Mouse (Mus musculus) layer of hippocampus, adult 2 months (tissue): Measurements from ENCODE around the gene Syp. TPM values are rescaled to one million over a fixed set of nuclear protein-coding genes. Genes with fewer than 3 reads are reported as not detected.

Experiments
- DNase-seq, 2 experiments: peaks; one replicate each; pipeline ENCODE4 v3.0.0; 2022; ENCODE audit warnings: low spot score in 2 of 2
- H3K27ac ChIP-seq: fragments of 200-600 bp; 2 replicates; pipeline ENCODE4 v1.8.1; 2022
- H3K4me3 ChIP-seq: fragments of 200-600 bp; 2 replicates; pipeline ENCODE4 v1.8.1; 2022; ENCODE audit warnings: mild to moderate bottlenecking
- CTCF ChIP-seq: fragments of 200-600 bp; conservative IDR thresholded peaks from 2 replicates; pipeline ENCODE4 v1.8.1; 2022; ENCODE audit warnings: antibody characterized with exemption, mild to moderate bottlenecking, moderate library complexity
- long read RNA-seq, 2 experiments: library from polyadenylated mRNA; stranded (forward); transcript quantifications; one replicate each; pipeline ENCODE4 v2.0.0; 2021; ENCODE audit warnings: borderline mapping rate in 2 of 2
- total RNA-seq, 2 experiments: library from RNA; stranded (reverse); gene quantifications; 2 replicates each; pipeline ENCODE4 v1.2.3; 2021

Gene Syp
- total RNA-seq: 1,000 to 10,000 TPM; 1,738 to 1,877 TPM
- long read RNA-seq, experiment 1, transcript Syp-201 (7 exons, 2,591 nt): major isoform, 647 of 975 reads
- long read RNA-seq, experiment 1, partial matches to known transcripts: 301 of 975 reads
- long read RNA-seq, experiment 1, other reads (novel, unspliced or antisense): 27 of 975 reads
- long read RNA-seq, experiment 2, transcript Syp-201 (7 exons, 2,591 nt): major isoform, 941 of 1,373 reads
- long read RNA-seq, experiment 2, partial matches to known transcripts: 400 of 1,373 reads
- long read RNA-seq, experiment 2, other reads (novel, unspliced or antisense): 32 of 1,373 reads

DNA sequence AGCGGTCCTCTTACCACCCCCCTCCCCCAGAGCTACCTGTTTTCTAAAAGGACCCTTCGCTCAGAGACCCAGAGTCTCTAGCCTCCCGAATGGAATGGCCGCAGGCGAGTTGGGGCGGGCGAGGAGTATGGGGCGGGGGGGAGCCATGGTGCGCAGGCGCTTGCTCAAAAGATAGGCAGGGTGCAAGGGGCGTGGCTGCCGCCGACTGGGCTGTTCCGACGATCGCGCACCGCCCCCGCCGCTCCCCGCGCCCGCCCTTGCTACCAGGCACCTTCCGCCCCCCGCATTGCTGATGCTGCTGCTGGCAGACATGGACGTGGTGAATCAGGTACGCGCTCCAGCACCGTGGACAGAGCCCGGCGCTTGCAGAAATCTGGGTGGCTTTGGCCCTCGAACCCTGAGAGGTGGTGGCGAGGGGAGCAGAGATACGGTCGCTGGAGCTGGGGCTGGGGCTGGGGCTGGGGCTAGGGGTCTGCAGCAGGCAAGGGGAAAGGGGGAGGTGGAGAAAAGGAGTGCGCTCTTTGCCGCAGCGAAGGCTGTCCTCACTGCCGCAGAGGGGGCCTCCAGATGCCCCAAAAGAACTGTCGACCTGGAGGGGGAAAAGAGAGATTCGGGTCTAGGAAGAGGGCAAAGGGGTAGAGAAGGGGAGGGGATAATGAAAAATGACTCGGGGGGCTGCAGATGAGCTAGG is at the start of gene Syp:
Gene Syp, plus strand, starts transcription at position 71 of the 691 bp plus-strand sequence.
- TF ChIP-seq CTCF: no peak
- H3K27ac ChIP-seq: peak within 1 kb of the TSS; percentile 90
- DNase-seq: peak; percentile 86 to 90
- peak within 1 kb of the TSS; percentile 58 for H3K4me3 ChIP-seq

DNA sequence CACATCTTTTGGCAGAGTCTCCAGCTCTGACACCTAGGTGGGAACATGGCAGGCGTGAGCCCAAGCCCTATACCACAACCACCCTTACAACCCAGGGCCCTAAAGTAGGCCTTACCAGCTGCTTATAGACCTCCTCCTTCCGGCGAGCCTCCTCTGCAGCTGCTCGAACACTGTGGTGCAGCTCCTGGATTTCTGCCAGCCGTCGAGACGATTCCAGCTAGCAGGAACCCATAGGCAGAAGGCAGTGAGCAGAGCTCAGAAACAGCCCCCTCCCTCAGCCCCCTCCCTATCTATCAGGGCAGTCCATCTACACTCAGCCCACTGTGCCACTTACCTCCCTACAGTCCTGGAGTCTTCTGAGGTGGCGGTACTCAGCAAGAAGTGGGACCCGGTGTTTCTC is 42.9 kb upstream of the Syp start:
- Histone ChIP-seq H3K4me3 (no peak overlapping the region), H3K27ac (no peak overlapping the region)
- no peak for TF ChIP-seq CTCF
- DNase-seq: no peak

DNA sequence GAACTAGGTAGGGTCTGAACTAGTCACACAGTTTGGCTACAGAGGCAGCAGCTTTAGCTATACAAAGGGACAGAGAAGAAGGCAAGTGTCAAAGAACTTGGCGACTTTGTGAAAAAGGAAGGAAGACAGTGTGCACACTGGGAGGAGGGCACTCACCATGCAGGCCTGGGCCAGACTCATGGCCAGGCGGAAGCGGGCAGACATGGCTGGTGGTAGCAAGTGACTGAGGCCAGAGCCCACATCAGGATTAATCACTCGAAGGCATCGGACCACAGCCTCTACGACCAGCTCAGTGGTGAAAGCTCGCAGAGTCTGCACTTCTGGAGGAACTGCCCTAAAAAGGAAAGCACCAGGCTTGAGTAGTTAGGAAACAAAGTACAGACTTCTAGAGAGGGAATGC is 34.3 kb upstream of the Syp start:
- Histone ChIP-seq H3K4me3 (peak overlapping the region; percentile 65; the same call in 1 of the 2 replicates), H3K27ac (no peak overlapping the region)
- DNase-seq: no peak
- no peak for TF ChIP-seq CTCF

DNA sequence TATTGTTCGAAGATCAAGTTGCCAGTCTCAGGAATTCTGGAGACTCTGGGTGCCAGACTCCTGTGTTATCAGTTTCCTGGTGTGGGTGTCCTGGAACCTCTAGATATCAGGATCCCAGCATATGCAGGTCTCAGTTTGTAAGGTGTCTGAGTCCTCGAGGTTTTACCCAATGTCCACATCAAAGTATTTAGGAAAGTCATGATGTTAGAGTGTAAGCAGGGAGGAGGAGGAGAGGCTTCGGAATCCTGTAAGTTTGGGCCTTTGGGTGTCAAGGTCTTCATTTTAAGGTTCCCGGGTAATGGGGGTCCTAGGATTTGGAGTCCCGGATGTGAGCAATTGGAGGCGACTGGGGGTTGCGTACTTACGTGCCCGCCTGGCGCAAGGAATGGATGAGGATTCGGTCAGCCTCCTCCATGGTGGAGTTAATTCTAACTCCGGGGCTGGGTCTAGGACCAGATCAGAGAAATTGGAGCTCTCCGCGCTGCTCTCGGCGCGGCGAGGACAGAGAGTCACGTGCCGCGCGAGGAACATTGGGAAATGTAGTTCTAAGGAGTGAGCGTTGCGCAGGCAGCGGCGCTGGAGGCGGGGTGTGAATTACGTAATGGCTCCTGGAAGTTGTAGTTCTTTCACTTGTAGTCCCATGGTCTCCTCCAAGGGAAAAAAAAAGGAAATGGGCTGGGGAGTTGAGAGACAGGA is 33.2 kb upstream of the Syp start, which contains the start of gene Ccdc22:
Gene Ccdc22, minus strand, starts transcription at position 639 of the 696 bp plus-strand sequence.
- peak within 1 kb of the TSS; percentile 88 for H3K27ac ChIP-seq

DNA sequence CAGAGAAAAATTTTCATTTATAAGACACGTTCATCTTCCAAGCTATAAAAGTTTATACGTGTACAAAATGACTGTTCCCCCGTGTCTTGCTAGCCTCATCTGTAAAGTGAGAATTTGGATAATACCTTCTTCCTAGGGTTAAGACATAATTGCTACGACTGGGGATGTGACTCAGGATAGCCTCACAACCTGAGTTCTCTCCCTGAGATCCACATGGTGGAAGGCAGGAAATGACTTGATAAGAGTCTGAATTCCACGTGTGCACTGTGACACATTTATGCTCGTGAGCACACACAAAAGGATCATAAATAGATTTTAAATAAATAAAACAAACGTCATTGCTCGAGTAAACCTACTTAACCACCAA is 32.7 kb upstream of the Syp start:
- Histone ChIP-seq H3K4me3 (peak overlapping the region; percentile 65; the same call in 1 of the 2 replicates), H3K27ac (peak overlapping the region; percentile 88; the same call in 1 of the 2 replicates)
- DNase-seq: no peak
- no peak for TF ChIP-seq CTCF

More for the DNA sequence above, 33.2 kb upstream of the Syp start, which contains the start of gene Ccdc22:
- DNase-seq: peak; percentile 75 to 84
- TF ChIP-seq CTCF: no peak
- peak within 1 kb of the TSS; percentile 65 for H3K4me3 ChIP-seq

DNA sequence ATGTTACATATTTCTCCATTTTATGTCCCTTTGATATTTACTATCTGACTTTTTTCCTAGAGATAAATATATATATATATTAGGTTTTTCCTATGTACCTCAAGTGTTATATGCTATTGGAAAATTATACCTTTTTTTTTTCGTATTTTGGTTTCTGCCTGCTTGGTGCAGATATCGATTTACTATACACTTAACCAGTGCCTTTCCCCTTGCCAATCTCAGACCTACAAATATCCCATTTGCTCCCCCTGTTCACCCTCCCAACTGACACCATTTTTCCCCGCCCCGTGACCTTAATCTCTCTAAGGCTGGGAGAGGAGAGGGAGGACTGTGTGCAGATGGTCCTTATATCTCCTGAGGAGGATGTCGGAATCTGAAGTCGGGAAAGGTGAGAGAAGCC is 31.5 kb upstream of the Syp start, which contains the start of gene Cacna1f:
Gene Cacna1f, plus strand, starts transcription at position 301 of the 400 bp plus-strand sequence.
- no peak within 1 kb of the TSS for H3K4me3 ChIP-seq
- no peak within 1 kb of the TSS for H3K27ac ChIP-seq
- no peak for TF ChIP-seq CTCF
- no peak for DNase-seq

DNA sequence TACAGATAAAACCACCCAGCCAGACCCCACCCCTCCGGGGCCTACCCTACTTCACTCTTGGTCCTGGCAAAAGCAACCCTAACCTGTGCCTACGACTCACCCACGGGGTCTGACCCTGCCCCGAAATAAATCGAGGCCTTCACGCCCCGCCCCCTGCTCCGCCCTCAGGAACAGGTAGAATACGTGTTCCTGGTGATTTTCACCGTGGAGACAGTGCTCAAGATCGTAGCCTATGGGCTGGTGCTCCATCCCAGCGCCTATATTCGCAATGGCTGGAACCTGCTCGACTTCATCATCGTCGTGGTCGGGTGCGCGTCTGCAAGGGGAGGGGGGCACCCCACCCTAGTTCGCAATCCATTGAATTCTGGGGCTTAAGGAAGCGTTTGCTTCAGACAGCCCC is 28.2 kb upstream of the Syp start:
- Histone ChIP-seq H3K4me3 (peak overlapping the region; percentile 59), H3K27ac (peak overlapping the region; percentile 75)
- no peak for TF ChIP-seq CTCF
- peak in 1 of 2 experiments; percentile 6 for DNase-seq

DNA sequence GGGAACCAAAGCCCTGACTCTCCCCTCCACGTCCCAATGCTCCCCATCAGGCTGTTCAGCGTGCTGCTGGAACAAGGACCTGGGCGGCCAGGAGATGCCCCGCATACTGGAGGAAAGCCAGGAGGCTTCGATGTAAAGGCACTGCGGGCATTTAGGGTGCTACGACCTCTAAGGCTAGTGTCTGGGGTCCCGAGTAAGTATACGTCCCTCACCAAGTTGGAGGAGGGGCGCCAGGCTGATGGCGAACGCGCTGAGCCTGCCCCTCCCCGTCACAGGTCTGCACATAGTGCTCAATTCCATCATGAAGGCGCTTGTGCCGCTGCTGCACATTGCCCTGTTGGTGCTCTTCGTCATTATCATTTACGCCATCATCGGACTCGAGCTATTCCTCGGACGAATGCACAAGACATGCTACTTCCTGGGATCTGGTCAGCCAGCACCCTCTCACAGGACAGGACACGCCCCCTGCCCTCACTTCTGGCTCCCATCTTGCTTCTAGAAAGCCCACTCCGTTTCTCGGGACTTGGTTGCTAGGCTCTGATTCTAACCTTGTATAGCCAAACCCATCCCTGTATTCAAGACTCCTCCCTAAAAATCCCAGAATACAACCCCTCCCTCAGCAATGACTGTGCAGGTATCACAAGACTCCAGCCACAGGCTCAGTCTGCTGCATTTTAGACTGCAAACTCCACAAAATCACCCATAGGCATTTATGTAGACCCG is 27.6 kb upstream of the Syp start:
- TF ChIP-seq CTCF: no peak
- peak in 1 of 2 experiments; percentile 7 for DNase-seq
- H3K4me3 ChIP-seq: peak overlapping the region; percentile 59
- peak overlapping the region; percentile 75 for H3K27ac ChIP-seq

DNA sequence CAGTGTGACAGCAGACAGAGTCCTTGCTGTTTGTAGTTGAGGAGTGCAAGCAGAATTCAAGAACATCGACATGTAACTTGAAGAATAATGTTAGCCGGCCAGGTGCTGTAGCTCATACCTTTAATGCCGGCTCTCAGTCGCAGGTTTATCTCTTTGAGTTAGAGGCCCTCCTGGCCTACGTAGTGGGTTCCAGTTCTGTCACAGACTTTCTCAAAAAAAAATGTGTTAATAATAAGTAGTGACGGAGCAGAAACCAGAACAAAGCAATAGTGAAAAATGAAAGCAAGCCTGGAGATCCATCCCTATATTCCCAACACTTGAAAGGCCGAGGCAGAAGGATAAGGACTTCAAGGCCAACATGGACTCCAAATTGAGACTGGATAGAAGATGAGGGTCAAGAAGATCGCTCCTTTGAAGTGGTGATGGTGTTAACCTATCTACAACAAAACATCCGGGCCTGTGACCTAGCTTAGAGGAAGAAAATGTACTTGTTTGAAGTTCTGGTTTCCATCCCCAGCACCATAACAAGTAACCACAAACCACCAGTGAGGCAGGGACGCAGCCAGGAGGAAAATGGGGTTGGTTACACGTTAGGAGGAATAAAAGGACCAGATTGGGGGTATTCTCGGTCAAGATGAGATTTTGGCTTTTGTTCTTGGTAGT is 20.3 kb upstream of the Syp start:
- no peak for TF ChIP-seq CTCF
- no peak for DNase-seq
- no peak overlapping the region for H3K27ac ChIP-seq
- no peak overlapping the region for H3K4me3 ChIP-seq

DNA sequence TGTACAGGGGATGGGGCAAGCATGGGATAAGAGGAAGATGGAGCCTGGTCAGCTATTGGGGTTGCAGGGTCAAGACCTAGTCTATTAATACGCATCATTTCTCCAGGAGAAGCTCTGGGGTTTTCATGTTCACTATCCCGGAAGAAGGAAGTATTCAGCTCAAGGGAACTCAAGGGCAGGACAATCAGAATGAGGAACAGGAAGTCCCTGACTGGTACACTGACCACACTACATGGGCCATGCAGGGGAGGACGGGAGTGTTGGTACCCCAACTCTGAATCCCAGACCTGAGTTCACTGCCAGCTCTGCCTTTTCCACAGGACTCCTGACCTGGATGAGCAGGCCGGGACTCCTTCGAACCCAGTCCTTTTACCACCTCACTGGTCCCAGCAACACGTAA is 5.7 kb upstream of the Syp start:
- no peak for DNase-seq
- no peak for TF ChIP-seq CTCF
- no peak overlapping the region for H3K27ac ChIP-seq
- H3K4me3 ChIP-seq: no peak overlapping the region

DNA sequence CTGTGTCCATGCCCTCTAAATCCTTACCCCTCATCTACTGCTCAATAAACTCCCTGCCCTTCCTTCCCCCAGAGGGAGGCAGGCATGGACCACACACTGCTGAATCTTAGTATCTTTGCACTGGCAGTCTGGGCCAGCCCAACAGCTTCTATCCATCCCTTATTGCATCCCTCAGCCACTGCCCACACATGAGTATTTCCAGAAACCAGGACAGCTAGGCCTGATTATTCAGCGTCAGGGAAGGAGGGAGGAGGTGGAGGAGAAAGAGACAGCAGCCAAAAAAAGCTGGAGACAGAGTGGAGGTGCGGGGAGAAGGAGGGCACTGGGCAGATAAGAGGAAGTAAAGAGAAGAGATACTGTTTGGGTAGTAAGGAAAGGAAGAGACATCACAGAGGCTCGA is 3.2 kb upstream of the Syp start:
- TF ChIP-seq CTCF: no peak
- H3K27ac ChIP-seq: peak overlapping the region; percentile 18; the same call in 1 of the 2 replicates

More for the DNA sequence above, 3.2 kb upstream of the Syp start:
- no peak overlapping the region for H3K4me3 ChIP-seq
- DNase-seq: no peak
